Mouse (Mus musculus) urinary bladder, adult 18-20 months (tissue): ENCODE measurements around the gene 9530068E07Rik.

ENCODE experiments used
- DNase-seq, 2 experiments: peaks; one replicate each; pipeline ENCODE4 v3.0.0; 2022; ENCODE audit warnings: low spot score in 2 of 2, mixed read lengths in 2 of 2

Gene 9530068E07Rik

DNA sequence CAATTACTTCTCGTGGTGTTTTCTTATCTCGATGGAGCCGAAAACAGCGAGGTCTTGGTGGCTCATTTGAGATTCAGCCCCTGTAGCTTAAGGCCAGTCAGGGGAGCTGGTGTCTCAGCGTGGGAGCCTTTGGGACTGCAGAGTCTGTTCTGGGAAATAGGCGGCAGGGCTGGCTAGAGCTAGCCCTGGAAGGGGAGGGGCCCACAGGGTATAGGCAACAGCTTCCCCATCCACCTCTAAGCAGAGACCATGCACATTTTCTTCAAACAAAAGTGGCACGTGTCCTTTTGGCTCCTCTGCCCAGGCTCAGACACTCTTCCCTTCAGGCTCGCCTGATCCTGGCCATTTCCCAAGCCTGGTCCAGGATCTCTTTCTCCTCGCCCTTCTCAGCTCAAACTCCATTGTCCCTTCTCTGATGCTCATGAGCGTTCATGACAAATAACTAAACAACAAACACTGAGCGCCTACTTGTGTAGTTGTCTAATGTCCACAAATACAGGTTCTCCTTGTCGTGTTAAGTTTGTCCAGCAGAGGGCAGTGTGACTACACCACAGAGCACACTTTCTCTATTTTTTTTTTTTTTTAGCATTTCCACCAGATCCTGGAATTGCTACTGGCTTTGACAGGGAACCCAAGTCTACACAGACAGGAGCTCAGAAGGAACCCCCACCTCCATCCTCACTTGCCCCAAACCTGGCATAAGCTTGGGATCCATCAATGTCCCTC lies 25.0 kb downstream of the 9530068E07Rik start:
- peak; percentile 6 to 28 for DNase-seq

DNA sequence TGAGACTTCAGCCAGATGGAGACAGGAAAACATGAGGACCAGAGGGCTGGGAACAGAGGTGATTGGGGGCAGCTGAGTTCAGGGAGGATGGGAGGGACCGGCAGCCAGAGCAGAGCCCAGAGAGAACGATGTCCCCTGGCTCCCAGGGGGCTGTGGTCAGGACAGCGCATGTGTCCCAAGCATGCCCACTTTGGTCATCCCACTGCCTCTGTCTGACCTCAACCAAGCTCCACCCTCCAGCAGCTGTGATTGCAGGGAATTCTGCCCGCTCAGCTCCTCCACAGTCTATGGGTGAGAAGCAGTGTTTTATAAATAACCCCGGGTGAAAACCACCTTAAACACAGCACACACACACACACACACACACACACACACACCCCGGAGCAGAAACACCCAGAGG lies 33.2 kb downstream of the 9530068E07Rik start:
- no peak for DNase-seq

DNA sequence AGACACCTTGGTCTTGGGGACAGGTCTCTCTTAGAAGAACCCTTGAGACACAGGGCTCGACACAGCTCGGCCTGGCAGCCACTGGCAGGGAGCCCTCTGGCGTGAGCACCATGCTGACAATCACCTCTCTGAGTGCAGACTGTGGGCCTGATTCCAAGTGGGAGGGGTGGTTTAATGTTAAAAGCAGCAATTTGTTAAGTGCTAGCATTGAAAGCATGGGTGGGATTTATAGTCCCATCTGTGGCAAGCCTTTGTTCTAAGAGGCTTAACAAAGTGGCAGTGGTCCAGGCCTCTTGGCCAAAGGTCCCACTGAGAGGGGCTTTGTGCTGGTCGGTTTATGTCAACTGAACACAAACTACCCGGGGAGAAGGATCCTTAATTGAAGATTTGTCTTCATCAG lies 35.4 kb downstream of the 9530068E07Rik start:
- DNase-seq: no peak

DNA sequence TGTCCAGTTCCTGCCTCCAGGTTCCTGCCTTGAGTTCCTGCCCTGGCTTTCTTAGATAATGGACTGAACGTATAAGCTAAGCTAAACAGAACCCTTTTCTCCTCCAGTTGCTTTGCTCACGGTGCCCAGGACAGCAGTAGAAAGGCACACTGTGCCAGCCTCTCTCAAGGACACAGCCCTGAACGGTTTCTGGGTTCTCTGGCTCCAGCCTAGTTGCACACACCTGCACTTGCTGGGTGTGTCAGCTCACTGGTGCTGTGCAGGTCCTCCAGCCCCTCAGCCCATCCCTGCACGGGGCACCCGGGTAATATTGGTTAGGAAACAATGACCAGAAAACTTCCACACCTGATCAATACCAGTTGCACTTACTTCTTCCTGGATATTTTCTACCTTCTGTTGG lies 35.9 kb downstream of the 9530068E07Rik start:
- no peak for DNase-seq

DNA sequence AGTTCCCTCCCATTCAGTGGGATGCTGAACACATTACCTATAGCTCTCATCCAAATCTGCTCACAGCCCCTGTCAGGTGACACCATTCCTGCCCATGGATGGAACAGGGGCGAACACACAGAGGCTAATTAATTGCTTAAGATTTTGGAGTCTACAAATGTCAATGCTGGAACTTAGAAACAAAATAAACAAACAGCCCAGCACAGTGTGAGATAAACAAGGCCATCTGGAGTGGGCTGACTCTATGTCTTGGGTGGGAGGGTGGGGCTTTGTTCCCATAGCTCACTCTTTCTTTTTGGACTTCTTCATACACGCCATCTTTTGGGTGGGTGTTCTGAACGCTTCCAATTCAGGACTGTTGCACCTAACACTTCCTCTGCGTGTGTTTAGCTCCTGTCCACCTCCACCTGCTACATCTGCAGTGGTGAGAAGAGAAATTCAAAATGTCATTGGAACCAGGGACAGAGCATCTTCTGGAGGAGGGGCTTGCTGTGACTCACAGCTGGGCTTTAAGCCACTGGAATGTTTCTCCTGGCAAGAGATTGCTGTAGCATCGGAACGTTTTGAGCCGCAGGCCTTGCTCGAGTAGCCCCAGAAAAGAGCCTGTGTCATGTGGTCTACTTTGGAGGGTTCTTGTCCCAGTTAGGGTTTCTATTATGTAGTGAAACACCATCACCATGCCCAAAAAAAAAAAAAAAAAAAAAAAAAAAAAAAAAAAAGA lies 37.0 kb downstream of the 9530068E07Rik start:
- no peak for DNase-seq

DNA sequence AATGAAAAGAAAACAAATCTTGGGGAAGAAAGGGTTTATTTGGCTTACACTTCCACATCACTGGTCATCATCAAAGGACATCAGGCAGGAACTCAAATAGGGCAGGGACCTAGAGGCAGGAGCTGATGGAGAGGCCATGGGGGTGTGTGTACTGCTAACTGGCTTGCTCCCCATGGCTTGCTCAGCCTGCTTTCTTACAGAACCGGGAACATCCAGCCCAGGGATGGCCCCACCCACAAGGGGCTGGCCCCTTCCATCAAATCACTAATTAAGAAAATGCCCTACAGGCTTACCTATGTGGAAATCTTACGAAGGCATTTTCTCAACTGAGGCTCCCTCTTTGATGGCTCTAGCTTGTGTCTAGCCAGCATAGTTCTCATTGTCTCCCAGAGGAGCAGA lies 37.6 kb downstream of the 9530068E07Rik start:
- DNase-seq: no peak

DNA sequence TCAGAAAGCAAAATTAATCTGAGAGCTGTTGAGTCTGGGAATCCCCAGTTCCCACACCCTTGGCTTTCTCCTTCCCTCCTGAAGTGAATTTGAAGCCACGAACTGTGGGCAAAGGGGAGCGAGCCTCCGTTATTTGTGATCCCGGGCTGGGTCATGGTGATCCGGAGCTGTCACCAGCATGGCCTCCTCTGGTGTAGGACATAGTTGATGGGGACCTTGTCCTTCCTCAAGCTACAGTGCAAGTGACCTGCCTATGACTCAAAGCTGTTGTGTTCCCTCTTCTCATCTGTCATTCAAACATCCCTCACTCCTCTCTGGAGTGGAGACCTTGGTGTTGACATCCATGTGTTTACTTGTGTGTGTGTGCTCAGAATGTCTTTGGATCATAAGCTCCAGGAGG lies 39.2 kb downstream of the 9530068E07Rik start:
- DNase-seq: no peak

DNA sequence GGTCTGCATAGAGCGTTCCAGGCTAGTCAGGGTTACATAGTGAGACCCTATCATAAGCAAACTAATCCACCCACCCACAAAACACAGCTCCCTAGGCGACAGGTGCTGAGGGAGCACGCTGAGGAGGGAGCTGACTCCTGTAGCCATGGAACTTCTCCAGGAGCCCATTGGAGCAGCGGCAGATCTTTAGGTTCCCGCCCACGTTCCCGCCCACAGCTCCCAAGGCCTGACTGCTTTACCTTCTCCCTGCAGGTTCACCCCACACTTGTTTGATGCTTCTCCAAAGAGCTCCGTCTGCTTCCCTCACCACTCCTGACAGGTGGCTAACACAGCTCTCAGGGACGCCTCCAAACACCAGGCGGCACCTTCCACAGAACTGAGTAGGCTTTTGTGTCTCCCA lies 40.9 kb downstream of the 9530068E07Rik start:
- DNase-seq: no peak

DNA sequence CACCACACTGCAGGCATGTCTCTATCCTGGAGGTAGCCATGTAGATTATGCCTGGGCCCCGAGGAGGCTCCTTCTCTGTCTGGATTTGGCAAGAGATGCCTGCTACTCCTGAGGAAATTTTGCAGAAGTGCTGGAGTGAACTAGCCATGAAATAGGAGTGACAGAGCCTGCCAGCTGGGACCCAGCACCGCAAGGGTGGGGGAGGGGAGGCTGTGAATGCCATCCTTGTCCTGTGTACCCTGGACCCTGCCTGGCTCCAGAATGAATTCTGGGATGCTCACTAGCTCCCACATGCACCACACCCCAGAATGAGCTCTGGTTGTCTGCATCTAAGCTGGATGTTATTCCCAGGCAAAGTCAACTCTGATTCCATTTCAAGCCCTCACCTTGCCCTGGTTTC lies 44.9 kb downstream of the 9530068E07Rik start:
- DNase-seq: no peak

DNA sequence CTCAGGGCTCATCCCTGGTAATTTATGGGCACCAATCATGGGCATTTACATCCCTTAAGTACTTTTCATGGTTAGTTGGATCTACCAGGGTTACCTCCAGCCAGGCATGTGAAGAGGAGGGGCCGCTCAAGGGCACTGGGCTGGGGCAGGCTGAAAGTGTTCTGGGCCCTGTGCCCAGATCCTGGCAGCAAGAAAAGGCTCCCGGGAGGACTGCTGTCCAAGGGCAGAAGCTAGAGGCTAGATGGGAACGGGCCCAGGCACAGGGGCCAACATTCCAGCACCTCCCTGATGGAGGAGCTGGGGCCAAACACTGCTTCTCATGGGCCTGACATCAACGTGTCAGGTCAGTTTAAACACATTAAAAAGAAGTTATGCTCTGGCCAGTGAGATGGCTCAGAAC lies 51.0 kb downstream of the 9530068E07Rik start:
- DNase-seq: peak in 1 of 2 experiments; percentile 24

DNA sequence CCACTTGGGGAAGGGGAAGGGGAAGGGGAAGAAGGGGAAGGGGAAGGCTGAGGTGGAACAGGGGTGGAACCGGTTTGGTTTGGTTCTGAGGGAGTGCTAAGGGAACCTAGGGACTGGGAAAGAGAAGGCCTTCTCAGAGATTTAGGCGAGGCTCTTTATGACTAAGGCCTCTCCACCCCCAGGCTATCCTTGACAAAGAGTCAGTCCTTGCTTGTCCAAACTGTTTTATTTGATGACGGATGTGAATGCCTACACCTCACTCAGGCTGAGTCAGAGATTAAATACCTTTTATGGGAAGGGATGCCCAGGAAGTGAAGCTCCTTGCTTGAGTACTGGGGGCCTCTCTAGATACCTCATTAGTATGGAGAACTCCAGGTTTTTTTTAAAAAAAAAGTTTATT lies 52.8 kb downstream of the 9530068E07Rik start:
- DNase-seq: no peak

DNA sequence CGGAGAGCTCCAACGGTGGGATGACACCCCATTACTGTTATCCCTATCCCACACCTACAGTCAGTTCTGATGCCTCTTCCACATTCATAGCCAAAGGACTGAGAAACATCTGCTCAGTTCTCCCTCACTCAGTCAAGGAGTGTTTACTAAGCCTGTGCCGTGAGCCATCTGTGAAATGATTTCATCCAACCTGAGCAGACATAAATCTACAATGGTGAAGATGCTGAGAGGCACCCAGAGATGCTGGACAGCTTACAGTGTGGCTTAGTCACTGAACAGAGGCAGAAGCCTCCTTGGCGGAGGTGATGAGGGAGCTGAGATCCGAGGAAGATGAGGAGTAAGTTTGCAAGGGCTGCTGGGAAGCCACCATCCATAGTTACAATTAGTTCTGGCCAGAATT lies 62.1 kb downstream of the 9530068E07Rik start:
- no peak for DNase-seq
